In genomic region chr11:35523773-35524172, GRCm38 (mm10) we compare ENCODE assay signal across 11 mouse cellular contexts.
DNase-seq lines count a peak whose midpoint lies in the region; ATAC-seq lines count a peak whose summit lies in the region.
"Had no signal": no experiment of that assay in that cellular context is flagged by ENCODE, and none has a peak within 500 bp of the region (broad histone marks: within the 10 kb centered on the region; RNA-seq: fewer than 3 reads in every experiment).

No protein-coding gene starts in this region.

- 0 out of 2 replicates have a peak overlapping the region, but pooled peaks have one; percentile 53 for H3K27ac ChIP-seq in neural tube, embryonic 11.5 days (ENCODE audit: low read depth, low read length)
- no peak overlapping the region for H3K27ac ChIP-seq in neural tube, embryonic 15.5 days (replicated peaks)
- no peak overlapping the region for H3K27ac ChIP-seq in embryonic facial prominence, embryonic 14.5 days (replicated peaks; ENCODE audit: low read depth, low read length)
- no peak overlapping the region for H3K27ac ChIP-seq in neural tube, embryonic 13.5 days (replicated peaks)
- H3K27ac ChIP-seq: heart, embryonic 13.5 days; liver, embryonic 14.5 days had no signal

- no peak overlapping the region for H3K4me3 ChIP-seq in neural tube, embryonic 11.5 days (ENCODE audit: low read depth, low read length)
- no peak overlapping the region for H3K4me3 ChIP-seq in neural tube, embryonic 15.5 days (replicated peaks)
- H3K4me3 ChIP-seq in embryonic facial prominence, embryonic 14.5 days (ENCODE audit: low read depth, low read length): no peak overlapping the region
- no peak overlapping the region for H3K4me3 ChIP-seq in neural tube, embryonic 13.5 days
- H3K4me3 ChIP-seq: heart, embryonic 13.5 days had no signal

- no peaks in the 10 kb centered on the region for H3K27me3 ChIP-seq in neural tube, embryonic 11.5 days (ENCODE audit: control insufficient read depth, insufficient read depth, low read length)
- H3K27me3 ChIP-seq in neural tube, embryonic 15.5 days (replicated peaks): peaks cover 17% of the 10 kb centered on the region; the same call in 1 of the 2 replicates
- H3K27me3 ChIP-seq in embryonic facial prominence, embryonic 14.5 days (replicated peaks; ENCODE audit: control insufficient read depth, insufficient read depth, low read length): no peaks in the 10 kb centered on the region
- peaks cover 10% of the 10 kb centered on the region; the same call in 1 of the 2 replicates for H3K27me3 ChIP-seq in neural tube, embryonic 13.5 days
- H3K27me3 ChIP-seq: heart, embryonic 13.5 days had no signal

- peak; percentile 65 for DNase-seq in embryo, embryonic 10 days (ENCODE audit: low spot score)
- DNase-seq in embryo, embryonic 9.5 days (ENCODE audit: extremely low spot score): no peak
- DNase-seq in neural tube, embryonic 11.5 days (ENCODE audit: low spot score): no peak
- no peak for DNase-seq in embryonic facial prominence, embryonic 14.5 days (ENCODE audit: low spot score)
- DNase-seq in lung, adult 18-20 months: no peak
- DNase-seq in layer of hippocampus, adult 9-11 months: no peak
- DNase-seq: kidney, adult 18-20 months had no signal

- peak; percentile 68 for ATAC-seq in neural tube, embryonic 11.5 days (ENCODE audit: insufficient read depth, low FRiP score, low TSS enrichment)
- no peak for ATAC-seq in neural tube, embryonic 15.5 days (ENCODE audit: low FRiP score)
- ATAC-seq in embryonic facial prominence, embryonic 14.5 days (ENCODE audit: low read depth): peak; percentile 22; the same call in 1 of the 2 replicates
- peak; percentile 21; the same call in 1 of the 2 replicates for ATAC-seq in neural tube, embryonic 13.5 days (ENCODE audit: low read depth)

- peaks cover 13% of the 10 kb centered on the region; the same call in 1 of the 2 replicates for H3K4me1 ChIP-seq in neural tube, embryonic 11.5 days (ENCODE audit: control insufficient read depth, insufficient read depth, low read length)
- H3K4me1 ChIP-seq in neural tube, embryonic 15.5 days: peaks cover 18% of the 10 kb centered on the region
- H3K4me1 ChIP-seq in embryonic facial prominence, embryonic 14.5 days (ENCODE audit: control insufficient read depth, insufficient read depth, low read length): peaks cover 6% of the 10 kb centered on the region; the same call in 1 of the 2 replicates
- H3K4me1 ChIP-seq in neural tube, embryonic 13.5 days (replicated peaks): peaks cover 38% of the 10 kb centered on the region
- H3K4me1 ChIP-seq: heart, embryonic 13.5 days had no signal

- WGBS in neural tube, embryonic 11.5 days: 36% methylated on average over 4 of the region's 4 CpGs
- 22% methylated on average over 4 of the region's 4 CpGs for WGBS in neural tube, embryonic 15.5 days
- WGBS in embryonic facial prominence, embryonic 14.5 days: 60% methylated on average over 4 of the region's 4 CpGs
- WGBS in neural tube, embryonic 13.5 days: 22% methylated on average over 4 of the region's 4 CpGs

- no peaks in the 10 kb centered on the region for H3K36me3 ChIP-seq in neural tube, embryonic 11.5 days (ENCODE audit: control insufficient read depth, insufficient read depth, low read length)
- no peaks in the 10 kb centered on the region for H3K36me3 ChIP-seq in neural tube, embryonic 15.5 days
- H3K36me3 ChIP-seq in embryonic facial prominence, embryonic 14.5 days (ENCODE audit: control insufficient read depth, insufficient read depth, low read length): no peaks in the 10 kb centered on the region
- H3K36me3 ChIP-seq in neural tube, embryonic 13.5 days: no peaks in the 10 kb centered on the region
- H3K36me3 ChIP-seq: heart, embryonic 13.5 days had no signal

- no peaks in the 10 kb centered on the region for H3K9me3 ChIP-seq in neural tube, embryonic 11.5 days (ENCODE audit: control insufficient read depth, low read length)
- H3K9me3 ChIP-seq in neural tube, embryonic 15.5 days (replicated peaks): no peaks in the 10 kb centered on the region
- H3K9me3 ChIP-seq in embryonic facial prominence, embryonic 14.5 days (ENCODE audit: control insufficient read depth, low read length): no peaks in the 10 kb centered on the region
- no peaks in the 10 kb centered on the region for H3K9me3 ChIP-seq in neural tube, embryonic 13.5 days
- H3K9me3 ChIP-seq: heart, embryonic 13.5 days had no signal

- H3K9ac ChIP-seq in neural tube, embryonic 11.5 days (ENCODE audit: low read length): no peak overlapping the region
- no peak overlapping the region for H3K9ac ChIP-seq in neural tube, embryonic 15.5 days (replicated peaks)
- no peak overlapping the region for H3K9ac ChIP-seq in embryonic facial prominence, embryonic 14.5 days (ENCODE audit: low read depth, low read length)
- H3K9ac ChIP-seq in neural tube, embryonic 13.5 days: no peak overlapping the region
- H3K9ac ChIP-seq: heart, embryonic 13.5 days; liver, embryonic 14.5 days had no signal

- H3K4me2 ChIP-seq in neural tube, embryonic 11.5 days (ENCODE audit: low read depth): no peak overlapping the region
- H3K4me2 ChIP-seq in neural tube, embryonic 15.5 days: no peak overlapping the region
- no peak overlapping the region for H3K4me2 ChIP-seq in embryonic facial prominence, embryonic 14.5 days (ENCODE audit: low read depth, low read length)
- H3K4me2 ChIP-seq in neural tube, embryonic 13.5 days: no peak overlapping the region
- H3K4me2 ChIP-seq: heart, embryonic 13.5 days had no signal
